Mouse (Mus musculus): ENCODE measurements around the gene Ppcs. TPM values are rescaled to one million over a fixed set of nuclear protein-coding genes. Genes with fewer than 3 reads are reported as not detected.
A peak's percentile ranks its signal among the peaks of the same experiment; 100 is the strongest.

The Ppcs gene
- polyA plus RNA-seq, 1 experiment from 2014 or later = 22.4 TPM

GRCm38 (mm10) chr4:119425601-119426000 is 3.4 kb upstream of the Ppcs start:
- Histone ChIP-seq H3K4me3 (ENCODE audit: low read depth, low read length) (no peak overlapping the region), H3K9me3 (ENCODE audit: control insufficient read depth, low read length) (no peaks in the 10 kb centered on the region), H3K27me3 (ENCODE audit: control insufficient read depth, insufficient read depth, low read length) (no peaks in the 10 kb centered on the region), H3K4me2 (ENCODE audit: low read depth, low read length) (no peak overlapping the region), H3K4me1 (ENCODE audit: control insufficient read depth, insufficient read depth, low read length) (peaks cover 6% of the 10 kb centered on the region), H3K27ac (ENCODE audit: low read depth, low read length) (no peak overlapping the region), H3K36me3 (ENCODE audit: control insufficient read depth, insufficient read depth, low read length) (no peaks in the 10 kb centered on the region), H3K9ac (replicated peaks; ENCODE audit: low read depth, low read length) (no peak overlapping the region)
- WGBS = 37% methylated on average over 2 of the region's 2 CpGs
- ATAC-seq (ENCODE audit: low read depth) = no peak

GRCm38 (mm10) chr4:119425077-119425476 is 2.9 kb upstream of the Ppcs start:
- Histone ChIP-seq H3K4me2 (ENCODE audit: low read depth, low read length) (no peak overlapping the region), H3K27me3 (ENCODE audit: control insufficient read depth, insufficient read depth, low read length) (no peaks in the 10 kb centered on the region), H3K4me1 (ENCODE audit: control insufficient read depth, insufficient read depth, low read length) (peaks cover 6% of the 10 kb centered on the region), H3K36me3 (ENCODE audit: control insufficient read depth, insufficient read depth, low read length) (no peaks in the 10 kb centered on the region), H3K9me3 (ENCODE audit: control insufficient read depth, low read length) (no peaks in the 10 kb centered on the region), H3K4me3 (ENCODE audit: low read depth, low read length) (no peak overlapping the region), H3K9ac (replicated peaks; ENCODE audit: low read depth, low read length) (no peak overlapping the region), H3K27ac (ENCODE audit: low read depth, low read length) (no peak overlapping the region)
- no peak for ATAC-seq (ENCODE audit: low read depth)
- 95% methylated on average over 2 of the region's 2 CpGs for WGBS

- Histone ChIP-seq H3K27ac (ENCODE audit: low read depth, low read length) (peak overlapping the region; percentile 90), H3K9me3 (ENCODE audit: control insufficient read depth, low read length) (no peaks in the 10 kb centered on the region), H3K27me3 (ENCODE audit: control insufficient read depth, insufficient read depth, low read length) (no peaks in the 10 kb centered on the region), H3K4me2 (ENCODE audit: low read depth, low read length) (peak overlapping the region; percentile 84), H3K4me1 (ENCODE audit: control insufficient read depth, insufficient read depth, low read length) (peaks cover 6% of the 10 kb centered on the region), H3K9ac (replicated peaks; ENCODE audit: low read depth, low read length) (peak overlapping the region; percentile 77), H3K4me3 (ENCODE audit: low read depth, low read length) (peak overlapping the region; percentile 60), H3K36me3 (ENCODE audit: control insufficient read depth, insufficient read depth, low read length) (no peaks in the 10 kb centered on the region)
- ATAC-seq (ENCODE audit: low read depth) = no peak; the same call in 1 of the 2 replicates
- 0% methylated on average over 31 of the region's 31 CpGs for WGBS
Observed at GRCm38 (mm10) chr4:119421921-119422293, 313 bp downstream of the Ppcs start.

- WGBS = 53% methylated on average over 3 of the region's 3 CpGs
- Histone ChIP-seq H3K36me3 (ENCODE audit: control insufficient read depth, insufficient read depth, low read length) (no peaks in the 10 kb centered on the region), H3K4me1 (ENCODE audit: control insufficient read depth, insufficient read depth, low read length) (peaks cover 6% of the 10 kb centered on the region), H3K27me3 (ENCODE audit: control insufficient read depth, insufficient read depth, low read length) (no peaks in the 10 kb centered on the region), H3K4me3 (ENCODE audit: low read depth, low read length) (peak overlapping the region; percentile 60), H3K9ac (replicated peaks; ENCODE audit: low read depth, low read length) (peak overlapping the region; percentile 77), H3K9me3 (ENCODE audit: control insufficient read depth, low read length) (no peaks in the 10 kb centered on the region), H3K27ac (ENCODE audit: low read depth, low read length) (peak overlapping the region; percentile 90; the same call in 1 of the 2 replicates), H3K4me2 (ENCODE audit: low read depth, low read length) (peak overlapping the region; percentile 84)
- ATAC-seq (ENCODE audit: low read depth) = no peak
Observed at GRCm38 (mm10) chr4:119421191-119421590, 1.0 kb downstream of the Ppcs start.

GRCm38 (mm10) chr4:119417894-119418293 is 4.3 kb downstream of the Ppcs start:
- H3K4me2 ChIP-seq (ENCODE audit: low read depth, low read length) = no peak overlapping the region
- H3K27me3 ChIP-seq (ENCODE audit: control insufficient read depth, insufficient read depth, low read length) = no peaks in the 10 kb centered on the region
- no peak for ATAC-seq (ENCODE audit: low read depth)
- peaks cover 14% of the 10 kb centered on the region for H3K4me1 ChIP-seq (ENCODE audit: control insufficient read depth, insufficient read depth, low read length)
- 88% methylated on average over 3 of the region's 3 CpGs for WGBS
- no peaks in the 10 kb centered on the region for H3K36me3 ChIP-seq (ENCODE audit: control insufficient read depth, insufficient read depth, low read length)
- H3K9me3 ChIP-seq (ENCODE audit: control insufficient read depth, low read length) = no peaks in the 10 kb centered on the region
- no peak overlapping the region for H3K9ac ChIP-seq (replicated peaks; ENCODE audit: low read depth, low read length)
- no peak overlapping the region for H3K4me3 ChIP-seq (ENCODE audit: low read depth, low read length)
- no peak overlapping the region for H3K27ac ChIP-seq (ENCODE audit: low read depth, low read length)

GRCm38 (mm10) chr4:119417270-119417669 is 5.0 kb downstream of the Ppcs start:
- Histone ChIP-seq H3K9ac (replicated peaks; ENCODE audit: low read depth, low read length) (no peak overlapping the region), H3K27me3 (ENCODE audit: control insufficient read depth, insufficient read depth, low read length) (no peaks in the 10 kb centered on the region), H3K4me1 (ENCODE audit: control insufficient read depth, insufficient read depth, low read length) (peaks cover 15% of the 10 kb centered on the region; the same call in 1 of the 2 replicates), H3K4me3 (ENCODE audit: low read depth, low read length) (no peak overlapping the region), H3K36me3 (ENCODE audit: control insufficient read depth, insufficient read depth, low read length) (no peaks in the 10 kb centered on the region), H3K4me2 (ENCODE audit: low read depth, low read length) (no peak overlapping the region), H3K27ac (ENCODE audit: low read depth, low read length) (no peak overlapping the region), H3K9me3 (ENCODE audit: control insufficient read depth, low read length) (no peaks in the 10 kb centered on the region)
- no peak for ATAC-seq (ENCODE audit: low read depth)
- 80% methylated on average over 3 of the region's 3 CpGs for WGBS

- peak within 1 kb of the TSS; percentile 50 for H3K9ac ChIP-seq (replicated peaks; ENCODE audit: low read depth, low read length)
- under 1% methylated on average over 49 of the region's 49 CpGs for whole genome bisulfite sequencing
- ATAC-seq (ENCODE audit: low read depth) = peak; percentile 100
Observed at GRCm38 (mm10) chr4:119415072-119415753, 7.0 kb downstream of the Ppcs start, which contains the start of gene Ccdc30. Gene Ccdc30, minus strand, starts transcription at chr4:119415521.

GRCm38 (mm10) chr4:119412791-119413190 is 9.4 kb downstream of the Ppcs start:
- peaks cover 16% of the 10 kb centered on the region; the same call in 1 of the 2 replicates for H3K4me1 ChIP-seq (ENCODE audit: control insufficient read depth, insufficient read depth, low read length)
- peak; percentile 44; the same call in 1 of the 2 replicates for ATAC-seq (ENCODE audit: low read depth)
- WGBS = 46% methylated on average over 6 of the region's 6 CpGs
- no peak overlapping the region for H3K9ac ChIP-seq (replicated peaks; ENCODE audit: low read depth, low read length)
- H3K27me3 ChIP-seq (ENCODE audit: control insufficient read depth, insufficient read depth, low read length) = no peaks in the 10 kb centered on the region
- H3K27ac ChIP-seq (ENCODE audit: low read depth, low read length) = no peak overlapping the region
- H3K4me2 ChIP-seq (ENCODE audit: low read depth, low read length) = no peak overlapping the region; the same call in 1 of the 2 replicates
- H3K4me3 ChIP-seq (ENCODE audit: low read depth, low read length) = no peak overlapping the region
- H3K9me3 ChIP-seq (ENCODE audit: control insufficient read depth, low read length) = no peaks in the 10 kb centered on the region
- H3K36me3 ChIP-seq (ENCODE audit: control insufficient read depth, insufficient read depth, low read length) = no peaks in the 10 kb centered on the region

More at GRCm38 (mm10) chr4:119415072-119415753, 7.0 kb downstream of the Ppcs start, which contains the start of gene Ccdc30:
- Histone ChIP-seq H3K4me3 (ENCODE audit: low read depth, low read length) (peak within 1 kb of the TSS; percentile 50), H3K36me3 (ENCODE audit: control insufficient read depth, insufficient read depth, low read length) (no peaks in the 10 kb centered on the region), H3K27me3 (ENCODE audit: control insufficient read depth, insufficient read depth, low read length) (no peaks in the 10 kb centered on the region), H3K9me3 (ENCODE audit: control insufficient read depth, low read length) (no peaks in the 10 kb centered on the region), H3K27ac (ENCODE audit: low read depth, low read length) (peak within 1 kb of the TSS; percentile 50), H3K4me1 (ENCODE audit: control insufficient read depth, insufficient read depth, low read length) (peaks cover 16% of the 10 kb centered on the region; the same call in 1 of the 2 replicates), H3K4me2 (ENCODE audit: low read depth, low read length) (peak within 1 kb of the TSS; percentile 72)

GRCm38 (mm10) chr4:119411877-119412650 is 10.2 kb downstream of the Ppcs start:
- Histone ChIP-seq H3K27me3 (ENCODE audit: control insufficient read depth, insufficient read depth, low read length) (no peaks in the 10 kb centered on the region), H3K9ac (replicated peaks; ENCODE audit: low read depth, low read length) (no peak overlapping the region), H3K36me3 (ENCODE audit: control insufficient read depth, insufficient read depth, low read length) (no peaks in the 10 kb centered on the region), H3K4me3 (ENCODE audit: low read depth, low read length) (no peak overlapping the region), H3K4me1 (ENCODE audit: control insufficient read depth, insufficient read depth, low read length) (peaks cover 16% of the 10 kb centered on the region; the same call in 1 of the 2 replicates), H3K4me2 (ENCODE audit: low read depth, low read length) (no peak overlapping the region), H3K27ac (ENCODE audit: low read depth, low read length) (no peak overlapping the region), H3K9me3 (ENCODE audit: control insufficient read depth, low read length) (no peaks in the 10 kb centered on the region)
- no peak for ATAC-seq (ENCODE audit: low read depth)
- 79% methylated on average over 12 of the region's 12 CpGs for WGBS

All from neural tube, embryonic 14.5 days (tissue).